Mouse (Mus musculus): ENCODE results near the gene Nudt19.

GRCm38 (mm10) chr7:35584786-35585190, 28.7 kb upstream of the Nudt19 start:
- TF ChIP-seq CTCF (IDR thresholded peaks at IDR 0.05; ENCODE audit: low read depth, low read length) (no peak), POLR2A (IDR thresholded peaks at IDR 0.05; ENCODE audit: insufficient read depth, low read length) (no peak), EP300 (IDR thresholded peaks at IDR 0.05; ENCODE audit: insufficient read depth, low read depth, low read length) (no peak)

All from ES-Bruce4 (cell line).